Mouse (Mus musculus) yolk sac, embryonic 10.5 days (tissue): Measurements from ENCODE around the gene Camk2d.

Experiments used
- DNase-seq: peaks from one replicate; pipeline ENCODE4 v3.0.0-alpha.2; 2017; ENCODE audit warnings: low spot score

Gene Camk2d

GRCm38 (mm10) chr3:126652361-126652760 is 56.3 kb downstream of the Camk2d start:
- DNase-seq, result no peak

- DNase-seq, result no peak
Observed at GRCm38 (mm10) chr3:126653118-126653517, 57.0 kb downstream of the Camk2d start.

- DNase-seq, result no peak
Observed at GRCm38 (mm10) chr3:126656173-126656572, 60.1 kb downstream of the Camk2d start.

GRCm38 (mm10) chr3:126657895-126658294 is 61.8 kb downstream of the Camk2d start:
- no peak for DNase-seq

- no peak for DNase-seq
Observed at GRCm38 (mm10) chr3:126658791-126659190, 62.7 kb downstream of the Camk2d start.

GRCm38 (mm10) chr3:126659235-126659634 is 63.1 kb downstream of the Camk2d start:
- no peak for DNase-seq

- DNase-seq, result no peak
Observed at GRCm38 (mm10) chr3:126659832-126660564, 63.9 kb downstream of the Camk2d start.

GRCm38 (mm10) chr3:126660575-126660974 is 64.5 kb downstream of the Camk2d start:
- DNase-seq, result no peak

- DNase-seq, result no peak
Observed at GRCm38 (mm10) chr3:126660986-126661385, 64.9 kb downstream of the Camk2d start.

- DNase-seq, result no peak
Observed at GRCm38 (mm10) chr3:126661920-126662319, 65.8 kb downstream of the Camk2d start.

- DNase-seq, result no peak
Observed at GRCm38 (mm10) chr3:126663436-126663835, 67.3 kb downstream of the Camk2d start.

GRCm38 (mm10) chr3:126665866-126666265 is 69.8 kb downstream of the Camk2d start:
- no peak for DNase-seq

GRCm38 (mm10) chr3:126667019-126667418 is 70.9 kb downstream of the Camk2d start:
- DNase-seq, result no peak

- DNase-seq, result peak; percentile 40
Observed at GRCm38 (mm10) chr3:126667451-126667850, 71.3 kb downstream of the Camk2d start.

GRCm38 (mm10) chr3:126668123-126668522 is 72.0 kb downstream of the Camk2d start:
- no peak for DNase-seq

- DNase-seq, result no peak
Observed at GRCm38 (mm10) chr3:126668692-126669091, 72.6 kb downstream of the Camk2d start.

- DNase-seq, result no peak
Observed at GRCm38 (mm10) chr3:126670413-126670812, 74.3 kb downstream of the Camk2d start.

GRCm38 (mm10) chr3:126671292-126671691 is 75.2 kb downstream of the Camk2d start:
- no peak for DNase-seq

GRCm38 (mm10) chr3:126681051-126681450 is 84.9 kb downstream of the Camk2d start:
- DNase-seq, result no peak

- no peak for DNase-seq
Observed at GRCm38 (mm10) chr3:126681996-126682395, 85.9 kb downstream of the Camk2d start.

- no peak for DNase-seq
Observed at GRCm38 (mm10) chr3:126685363-126685762, 89.3 kb downstream of the Camk2d start.

GRCm38 (mm10) chr3:126687150-126687549 is 91.0 kb downstream of the Camk2d start:
- no peak for DNase-seq

- DNase-seq, result no peak
Observed at GRCm38 (mm10) chr3:126688516-126688915, 92.4 kb downstream of the Camk2d start.
